Mouse (Mus musculus): Measurements from ENCODE around the gene Eid2. TPM values are rescaled to one million over a fixed set of nuclear protein-coding genes. Genes with fewer than 3 reads are reported as not detected.

Eid2 gene
- polyA plus RNA-seq, 1 experiment from 2014 or later = 13.4 TPM

GRCm38 (mm10) chr7:28262861-28263260, 4.8 kb upstream of the Eid2 start:
- ATAC-seq (ENCODE audit: low FRiP score) = no peak
- no peak overlapping the region for H3K4me3 ChIP-seq (ENCODE audit: low read depth, low read length)
- H3K9me3 ChIP-seq (ENCODE audit: control insufficient read depth, low read length) = no peaks in the 10 kb centered on the region
- no peak overlapping the region for H3K4me2 ChIP-seq
- WGBS = 48% methylated on average over 5 of the region's 5 CpGs
- H3K9ac ChIP-seq (ENCODE audit: low read length) = no peak overlapping the region
- no peak overlapping the region for H3K27ac ChIP-seq (ENCODE audit: low read depth, low read length)
- H3K36me3 ChIP-seq (ENCODE audit: control insufficient read depth, insufficient read depth, low read length) = no peaks in the 10 kb centered on the region
- H3K4me1 ChIP-seq (ENCODE audit: control insufficient read depth, insufficient read depth, low read length) = no peaks in the 10 kb centered on the region
- no peaks in the 10 kb centered on the region for H3K27me3 ChIP-seq (ENCODE audit: control insufficient read depth, insufficient read depth, low read length)
- DNase-seq (ENCODE audit: low spot score, missing footprints) = no peak

- Histone ChIP-seq H3K27ac (ENCODE audit: low read depth, low read length) (no peak overlapping the region), H3K4me3 (ENCODE audit: low read depth, low read length) (no peak overlapping the region), H3K4me2 (no peak overlapping the region), H3K9ac (ENCODE audit: low read length) (no peak overlapping the region), H3K27me3 (ENCODE audit: control insufficient read depth, insufficient read depth, low read length) (no peaks in the 10 kb centered on the region), H3K36me3 (ENCODE audit: control insufficient read depth, insufficient read depth, low read length) (no peaks in the 10 kb centered on the region), H3K4me1 (ENCODE audit: control insufficient read depth, insufficient read depth, low read length) (0 out of 2 replicates have a peak, but pooled peaks cover 5% of the 10 kb centered on the region), H3K9me3 (ENCODE audit: control insufficient read depth, low read length) (no peaks in the 10 kb centered on the region)
- ATAC-seq (ENCODE audit: low FRiP score) = no peak
- peak; percentile 92 for DNase-seq (ENCODE audit: low spot score, missing footprints)
- 8% methylated on average over 15 of the region's 15 CpGs for WGBS
These were observed 3.9 kb upstream of the Eid2 start for GRCm38 (mm10) chr7:28263786-28264185.

GRCm38 (mm10) chr7:28265391-28265790, 2.3 kb upstream of the Eid2 start:
- H3K36me3 ChIP-seq (ENCODE audit: control insufficient read depth, insufficient read depth, low read length) = peaks cover 3% of the 10 kb centered on the region; the same call in 1 of the 2 replicates
- ATAC-seq (ENCODE audit: low FRiP score) = no peak
- H3K4me3 ChIP-seq (ENCODE audit: low read depth, low read length) = no peak overlapping the region
- H3K27ac ChIP-seq (ENCODE audit: low read depth, low read length) = no peak overlapping the region
- 0 out of 2 replicates have a peak, but pooled peaks cover 6% of the 10 kb centered on the region for H3K4me1 ChIP-seq (ENCODE audit: control insufficient read depth, insufficient read depth, low read length)
- no peaks in the 10 kb centered on the region for H3K27me3 ChIP-seq (ENCODE audit: control insufficient read depth, insufficient read depth, low read length)
- DNase-seq (ENCODE audit: low spot score, missing footprints) = no peak
- WGBS = 93% methylated on average over 13 of the region's 13 CpGs
- H3K9me3 ChIP-seq (ENCODE audit: control insufficient read depth, low read length) = no peaks in the 10 kb centered on the region; the same call in 1 of the 2 replicates
- H3K9ac ChIP-seq (ENCODE audit: low read length) = no peak overlapping the region
- no peak overlapping the region for H3K4me2 ChIP-seq

GRCm38 (mm10) chr7:28268042-28268531, 406 bp downstream of the Eid2 start:
- DNase-seq (ENCODE audit: low spot score, missing footprints) (peak; percentile 90), ATAC-seq (ENCODE audit: low FRiP score) (peak; percentile 71)
- Histone ChIP-seq H3K4me2 (peak overlapping the region; percentile 64), H3K9me3 (ENCODE audit: control insufficient read depth, low read length) (no peaks in the 10 kb centered on the region; the same call in 1 of the 2 replicates), H3K36me3 (ENCODE audit: control insufficient read depth, insufficient read depth, low read length) (peaks cover 8% of the 10 kb centered on the region; the same call in 1 of the 2 replicates), H3K9ac (ENCODE audit: low read length) (peak overlapping the region; percentile 98), H3K27me3 (ENCODE audit: control insufficient read depth, insufficient read depth, low read length) (no peaks in the 10 kb centered on the region), H3K27ac (ENCODE audit: low read depth, low read length) (peak overlapping the region; percentile 86), H3K4me3 (ENCODE audit: low read depth, low read length) (peak overlapping the region; percentile 93), H3K4me1 (ENCODE audit: control insufficient read depth, insufficient read depth, low read length) (0 out of 2 replicates have a peak, but pooled peaks cover 6% of the 10 kb centered on the region)
- WGBS = under 1% methylated on average over 52 of the region's 62 CpGs

GRCm38 (mm10) chr7:28268576-28268975, 895 bp downstream of the Eid2 start:
- Histone ChIP-seq H3K36me3 (ENCODE audit: control insufficient read depth, insufficient read depth, low read length) (peaks cover 8% of the 10 kb centered on the region; the same call in 1 of the 2 replicates), H3K27ac (ENCODE audit: low read depth, low read length) (no peak overlapping the region), H3K9me3 (ENCODE audit: control insufficient read depth, low read length) (no peaks in the 10 kb centered on the region; the same call in 1 of the 2 replicates), H3K27me3 (ENCODE audit: control insufficient read depth, insufficient read depth, low read length) (no peaks in the 10 kb centered on the region), H3K4me3 (ENCODE audit: low read depth, low read length) (peak overlapping the region; percentile 93), H3K9ac (ENCODE audit: low read length) (peak overlapping the region; percentile 98), H3K4me1 (ENCODE audit: control insufficient read depth, insufficient read depth, low read length) (0 out of 2 replicates have a peak, but pooled peaks cover 6% of the 10 kb centered on the region), H3K4me2 (peak overlapping the region; percentile 64)
- ATAC-seq (ENCODE audit: low FRiP score) (no peak), DNase-seq (ENCODE audit: low spot score, missing footprints) (peak; percentile 87)
- WGBS = 29% methylated on average over 16 of the region's 16 CpGs

- no peaks in the 10 kb centered on the region for H3K27me3 ChIP-seq (ENCODE audit: control insufficient read depth, insufficient read depth, low read length)
- H3K9me3 ChIP-seq (ENCODE audit: control insufficient read depth, low read length) = no peaks in the 10 kb centered on the region; the same call in 1 of the 2 replicates
- H3K36me3 ChIP-seq (ENCODE audit: control insufficient read depth, insufficient read depth, low read length) = peaks cover 8% of the 10 kb centered on the region; the same call in 1 of the 2 replicates
- H3K9ac ChIP-seq (ENCODE audit: low read length) = no peak overlapping the region
- no peak overlapping the region for H3K4me3 ChIP-seq (ENCODE audit: low read depth, low read length)
- no peak for ATAC-seq (ENCODE audit: low FRiP score)
- no peak for DNase-seq (ENCODE audit: low spot score, missing footprints)
- H3K4me1 ChIP-seq (ENCODE audit: control insufficient read depth, insufficient read depth, low read length) = 0 out of 2 replicates have a peak, but pooled peaks cover 6% of the 10 kb centered on the region
- no peak overlapping the region for H3K27ac ChIP-seq (ENCODE audit: low read depth, low read length)
- WGBS = 96% methylated on average over 12 of the region's 12 CpGs
- no peak overlapping the region for H3K4me2 ChIP-seq
These were observed 1.7 kb downstream of the Eid2 start for GRCm38 (mm10) chr7:28269355-28269754.

- Histone ChIP-seq H3K4me3 (ENCODE audit: low read depth, low read length) (no peak overlapping the region), H3K27me3 (ENCODE audit: control insufficient read depth, insufficient read depth, low read length) (no peaks in the 10 kb centered on the region), H3K9me3 (ENCODE audit: control insufficient read depth, low read length) (no peaks in the 10 kb centered on the region; the same call in 1 of the 2 replicates), H3K4me2 (no peak overlapping the region), H3K9ac (ENCODE audit: low read length) (no peak overlapping the region), H3K27ac (ENCODE audit: low read depth, low read length) (no peak overlapping the region), H3K36me3 (ENCODE audit: control insufficient read depth, insufficient read depth, low read length) (peaks cover 8% of the 10 kb centered on the region; the same call in 1 of the 2 replicates), H3K4me1 (ENCODE audit: control insufficient read depth, insufficient read depth, low read length) (0 out of 2 replicates have a peak, but pooled peaks cover 6% of the 10 kb centered on the region)
- WGBS = 70% methylated on average over 3 of the region's 3 CpGs
- DNase-seq (ENCODE audit: low spot score, missing footprints) (no peak), ATAC-seq (ENCODE audit: low FRiP score) (no peak)
These were observed 4.1 kb downstream of the Eid2 start for GRCm38 (mm10) chr7:28271761-28272160.

GRCm38 (mm10) chr7:28277237-28277614, 9.5 kb downstream of the Eid2 start:
- no peak overlapping the region for H3K9ac ChIP-seq (ENCODE audit: low read length)
- WGBS = 60% methylated on average over 8 of the region's 8 CpGs
- no peaks in the 10 kb centered on the region for H3K9me3 ChIP-seq (ENCODE audit: control insufficient read depth, low read length)
- no peak overlapping the region for H3K4me2 ChIP-seq
- peaks cover 3% of the 10 kb centered on the region; the same call in 1 of the 2 replicates for H3K4me1 ChIP-seq (ENCODE audit: control insufficient read depth, insufficient read depth, low read length)
- H3K27me3 ChIP-seq (ENCODE audit: control insufficient read depth, insufficient read depth, low read length) = no peaks in the 10 kb centered on the region
- no peak for DNase-seq (ENCODE audit: low spot score, missing footprints)
- H3K27ac ChIP-seq (ENCODE audit: low read depth, low read length) = no peak overlapping the region
- no peak overlapping the region for H3K4me3 ChIP-seq (ENCODE audit: low read depth, low read length)
- ATAC-seq (ENCODE audit: low FRiP score) = peak; percentile 20
- H3K36me3 ChIP-seq (ENCODE audit: control insufficient read depth, insufficient read depth, low read length) = no peaks in the 10 kb centered on the region

- peak; percentile 100 for DNase-seq (ENCODE audit: low spot score, missing footprints)
- 3% methylated on average over 68 of the region's 68 CpGs for WGBS
- H3K4me1 ChIP-seq (ENCODE audit: control insufficient read depth, insufficient read depth, low read length) = peaks cover 3% of the 10 kb centered on the region; the same call in 1 of the 2 replicates
- H3K9ac ChIP-seq (ENCODE audit: low read length) = peak within 1 kb of the TSS; percentile 95
- H3K4me3 ChIP-seq (ENCODE audit: low read depth, low read length) = peak within 1 kb of the TSS; percentile 58
- H3K4me2 ChIP-seq = peak within 1 kb of the TSS; percentile 74
- H3K9me3 ChIP-seq (ENCODE audit: control insufficient read depth, low read length) = no peaks in the 10 kb centered on the region
- no peaks in the 10 kb centered on the region for H3K27me3 ChIP-seq (ENCODE audit: control insufficient read depth, insufficient read depth, low read length)
- H3K36me3 ChIP-seq (ENCODE audit: control insufficient read depth, insufficient read depth, low read length) = no peaks in the 10 kb centered on the region
- peak within 1 kb of the TSS; percentile 60; the same call in 1 of the 2 replicates for H3K27ac ChIP-seq (ENCODE audit: low read depth, low read length)
- peak; percentile 82 for ATAC-seq (ENCODE audit: low FRiP score)
These were observed 10.1 kb downstream of the Eid2 start, which contains the start of gene Eid2b for GRCm38 (mm10) chr7:28277615-28278278. Gene Eid2b, plus strand, starts transcription at chr7:28277739.

Measured in midbrain, embryonic 11.5 days (tissue).